Comparison of ENCODE assay signal across 13 mouse cellular contexts in the genomic region with DNA sequence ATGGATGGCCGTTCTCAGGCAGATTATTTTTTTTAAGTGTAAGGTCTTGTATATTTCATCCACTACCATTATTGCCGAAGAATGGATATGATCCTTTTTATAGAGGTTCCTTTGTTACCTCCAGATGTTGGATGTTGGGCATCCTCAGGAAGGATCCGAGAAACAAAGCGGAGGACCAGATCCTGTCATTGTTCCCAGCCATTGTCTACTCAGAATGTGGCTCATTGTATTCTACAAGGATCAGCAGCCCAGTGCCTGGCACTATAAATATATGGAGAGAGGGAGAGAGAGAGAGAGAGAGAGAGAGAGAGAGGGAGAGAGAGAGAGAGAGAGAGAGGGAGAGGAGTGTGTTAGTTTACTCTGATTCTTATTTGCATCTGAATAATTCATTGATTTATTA. TPM values are rescaled to one million over a fixed set of nuclear protein-coding genes. Genes with fewer than 3 reads are reported as not detected.
DNase-seq lines count a peak whose midpoint lies in the region; ATAC-seq and TF ChIP-seq lines count a peak whose summit lies in the region.
"Had no signal": no experiment of that assay in that cellular context is flagged by ENCODE, and none has a peak within 500 bp of the region (broad histone marks: within the 10 kb centered on the region; RNA-seq: fewer than 3 reads in every experiment).

No protein-coding gene starts in this region.

- ATAC-seq in intestine, embryonic 15.5 days, result no peak
- ATAC-seq in intestine, embryonic 16.5 days, result no peak
- no peak for ATAC-seq in lung, embryonic 16.5 days (ENCODE audit: low read depth)
- no peak for ATAC-seq in stomach, postnatal 0 days (ENCODE audit: low FRiP score, low TSS enrichment)
- ATAC-seq: forebrain, embryonic 15.5 days; liver, postnatal 0 days had no signal

- peaks cover 21% of the 10 kb centered on the region for H3K4me1 ChIP-seq in intestine, embryonic 15.5 days (replicated peaks)
- H3K4me1 ChIP-seq in intestine, embryonic 16.5 days (ENCODE audit: control insufficient read depth, insufficient read depth, low read length), result peaks cover 16% of the 10 kb centered on the region; the same call in 1 of the 2 replicates
- peaks cover 65% of the 10 kb centered on the region for H3K4me1 ChIP-seq in lung, embryonic 16.5 days (replicated peaks; ENCODE audit: control insufficient read depth, insufficient read depth, low read length)
- no peaks in the 10 kb centered on the region; the same call in 1 of the 2 replicates for H3K4me1 ChIP-seq in stomach, postnatal 0 days (replicated peaks; ENCODE audit: control insufficient read depth, insufficient read depth)

- intact Hi-C loops in gastrocnemius, adult 2 months (cut with DNase I), result loop anchor here (5.0 kb wide), 1 partner anchor 45 kb away; no protein-coding TSS in a partner anchor

- peak overlapping the region; percentile 85 for H3K27ac ChIP-seq in gastrocnemius, adult 2 months
- no peak overlapping the region for H3K27ac ChIP-seq in intestine, embryonic 15.5 days
- H3K27ac ChIP-seq in intestine, embryonic 16.5 days (ENCODE audit: low read length), result no peak overlapping the region
- H3K27ac ChIP-seq in lung, embryonic 16.5 days (ENCODE audit: low read length), result peak overlapping the region; percentile 89; the same call in 1 of the 2 replicates
- H3K27ac ChIP-seq in stomach, postnatal 0 days (replicated peaks), result peak overlapping the region; percentile 61; the same call in 1 of the 2 replicates
- H3K27ac ChIP-seq: forebrain, embryonic 15.5 days had no signal

- WGBS in intestine, embryonic 15.5 days, result 63% methylated on average over 4 of the region's 4 CpGs
- 56% methylated on average over 4 of the region's 4 CpGs for WGBS in intestine, embryonic 16.5 days
- 59% methylated on average over 4 of the region's 4 CpGs for WGBS in lung, embryonic 16.5 days
- WGBS in stomach, postnatal 0 days, result 65% methylated on average over 4 of the region's 4 CpGs

- H3K27me3 ChIP-seq in intestine, embryonic 15.5 days (replicated peaks), result no peaks in the 10 kb centered on the region
- H3K27me3 ChIP-seq in intestine, embryonic 16.5 days (replicated peaks; ENCODE audit: control insufficient read depth, insufficient read depth, low read length), result no peaks in the 10 kb centered on the region
- H3K27me3 ChIP-seq in lung, embryonic 16.5 days (ENCODE audit: control insufficient read depth, insufficient read depth, low read depth, low read length), result no peaks in the 10 kb centered on the region
- H3K27me3 ChIP-seq in stomach, postnatal 0 days (ENCODE audit: control insufficient read depth, insufficient read depth, low read length), result no peaks in the 10 kb centered on the region
- H3K27me3 ChIP-seq: CH12.LX; forebrain, embryonic 15.5 days had no signal

- H3K4me3 ChIP-seq in gastrocnemius, adult 2 months, result peak overlapping the region; percentile 50; the same call in 1 of the 2 replicates
- no peak overlapping the region for H3K4me3 ChIP-seq in intestine, embryonic 15.5 days (replicated peaks)
- H3K4me3 ChIP-seq in intestine, embryonic 16.5 days (ENCODE audit: low read length), result no peak overlapping the region
- no peak overlapping the region for H3K4me3 ChIP-seq in lung, embryonic 16.5 days (ENCODE audit: low read length)
- no peak overlapping the region for H3K4me3 ChIP-seq in stomach, postnatal 0 days (ENCODE audit: low read depth, low read length)
- H3K4me3 ChIP-seq: erythroblast, embryonic 14.5 days; forebrain, embryonic 15.5 days had no signal

- no peak for TF ChIP-seq EP300 in stomach, postnatal 0 days (optimal IDR thresholded peaks at IDR 0.05)

- no peak for DNase-seq in gastrocnemius, adult 2 months
- no peak for DNase-seq in gastrocnemius, adult 8-10 months (ENCODE audit: low spot score in 2 of 2)
- DNase-seq in lung, postnatal 25 days (ENCODE audit: low spot score), result no peak
- DNase-seq in stomach, postnatal 0 days (ENCODE audit: low spot score), result no peak
- DNase-seq in ovary, adult 18-20 months (ENCODE audit: low spot score), result no peak
- DNase-seq: cerebellum, postnatal 14 days; liver, postnatal 0 days had no signal

- H3K4me2 ChIP-seq in intestine, embryonic 15.5 days (replicated peaks), result 0 out of 2 replicates have a peak overlapping the region, but pooled peaks have one; percentile 6
- no peak overlapping the region for H3K4me2 ChIP-seq in intestine, embryonic 16.5 days (ENCODE audit: low read depth, low read length)
- H3K4me2 ChIP-seq in lung, embryonic 16.5 days (ENCODE audit: low read depth, low read length), result no peak overlapping the region
- H3K4me2 ChIP-seq in stomach, postnatal 0 days (replicated peaks; ENCODE audit: low read depth), result no peak overlapping the region
- H3K4me2 ChIP-seq: forebrain, embryonic 15.5 days had no signal

- no peak overlapping the region for H3K9ac ChIP-seq in intestine, embryonic 15.5 days
- no peak overlapping the region for H3K9ac ChIP-seq in intestine, embryonic 16.5 days (ENCODE audit: low read depth, low read length)
- H3K9ac ChIP-seq in lung, embryonic 16.5 days (ENCODE audit: low read length), result no peak overlapping the region
- no peak overlapping the region for H3K9ac ChIP-seq in stomach, postnatal 0 days (ENCODE audit: low read length)
- H3K9ac ChIP-seq: forebrain, embryonic 15.5 days; liver, postnatal 0 days had no signal

- no peaks in the 10 kb centered on the region for H3K9me3 ChIP-seq in intestine, embryonic 15.5 days
- H3K9me3 ChIP-seq in intestine, embryonic 16.5 days (ENCODE audit: control insufficient read depth, low read length), result no peaks in the 10 kb centered on the region
- no peaks in the 10 kb centered on the region for H3K9me3 ChIP-seq in lung, embryonic 16.5 days (ENCODE audit: control insufficient read depth, low read length)
- no peaks in the 10 kb centered on the region for H3K9me3 ChIP-seq in stomach, postnatal 0 days (ENCODE audit: control insufficient read depth, low read length)
- H3K9me3 ChIP-seq: forebrain, embryonic 15.5 days had no signal

- no peak for TF ChIP-seq CTCF in gastrocnemius, adult 2 months (IDR thresholded peaks at IDR 0.05)
- no peak for TF ChIP-seq CTCF in stomach, postnatal 0 days (IDR thresholded peaks at IDR 0.05; ENCODE audit: low read depth)

- 0 out of 2 replicates have a peak, but pooled peaks cover 5% of the 10 kb centered on the region for H3K36me3 ChIP-seq in intestine, embryonic 15.5 days
- no peaks in the 10 kb centered on the region for H3K36me3 ChIP-seq in intestine, embryonic 16.5 days (ENCODE audit: control insufficient read depth, insufficient read depth, low read length)
- H3K36me3 ChIP-seq in lung, embryonic 16.5 days (ENCODE audit: control insufficient read depth, insufficient read depth, low read length), result 0 out of 2 replicates have a peak, but pooled peaks cover 5% of the 10 kb centered on the region
- H3K36me3 ChIP-seq in stomach, postnatal 0 days (ENCODE audit: control insufficient read depth, insufficient read depth, low read length), result peaks cover 3% of the 10 kb centered on the region; the same call in 1 of the 2 replicates

RNA-seq across cellular contexts. Expression of a gene that starts 6.8 kb away (rescaled TPM):
- 1 to 10 TPM; 3.0 to 3.7 TPM for total RNA-seq in gastrocnemius, adult 2 months (2021)
- 1 to 10 TPM; 1.5 to 2.8 (median 2.2) TPM for total RNA-seq in gastrocnemius, adult 8-10 months (2022)
- polyA plus RNA-seq in intestine, embryonic 15.5 days (2015; fragmentation: Nextera tagmentation; extraction: Ambion mirVana), result 16.5 and 16.6 TPM in 2 replicates
- polyA plus RNA-seq in intestine, embryonic 16.5 days (2015; fragmentation: Nextera tagmentation; extraction: Ambion mirVana), result 12.0 and 12.7 TPM in 2 replicates
- 20.7 and 22.2 TPM in 2 replicates for polyA plus RNA-seq in lung, embryonic 16.5 days (2015; fragmentation: Nextera tagmentation; extraction: Ambion mirVana)
- 4.3 and 4.9 TPM in 2 replicates for polyA plus RNA-seq in stomach, postnatal 0 days (2015; fragmentation: Nextera tagmentation; extraction: Ambion mirVana)

RNA-seq across cellular contexts. Expression of a gene that starts 10.4 kb away (rescaled TPM):
- total RNA-seq in gastrocnemius, adult 2 months (2021), result under 1 TPM; 0.64 to 0.99 TPM
- 1 to 10 TPM in 2 of 4 experiments, under 1 TPM in 1, not detected in 1; 0.86 to 1.9 (median 1.2) TPM for total RNA-seq in gastrocnemius, adult 8-10 months (2022)
- 5.2 and 7.3 TPM in 2 replicates for polyA plus RNA-seq in intestine, embryonic 15.5 days (2015; fragmentation: Nextera tagmentation; extraction: Ambion mirVana)
- polyA plus RNA-seq in intestine, embryonic 16.5 days (2015; fragmentation: Nextera tagmentation; extraction: Ambion mirVana), result 5.5 and 5.8 TPM in 2 replicates
- 5.4 and 6.8 TPM in 2 replicates for polyA plus RNA-seq in lung, embryonic 16.5 days (2015; fragmentation: Nextera tagmentation; extraction: Ambion mirVana)
- polyA plus RNA-seq in stomach, postnatal 0 days (2015; fragmentation: Nextera tagmentation; extraction: Ambion mirVana), result 7.0 and 7.3 TPM in 2 replicates

Comparison
In these comparisons a context has a peak if more than half of its experiments do, and no peak if none do; other contexts are left out.
1. H3K27ac ChIP-seq: peak in gastrocnemius, adult 2 months (single experiment), lung, embryonic 16.5 days (single experiment) and stomach, postnatal 0 days (single experiment); none in intestine, embryonic 15.5 days (single experiment) and intestine, embryonic 16.5 days (single experiment).